Mouse (Mus musculus): ENCODE data around the gene Gm5294.

Gene Gm5294

GRCm38 (mm10) chr5:138819780-138820179, at the start of gene Gm5294:
Gene Gm5294 (plus strand): TSS chr5:138820080.
- ATAC-seq (ENCODE audit: low TSS enrichment) = no peak

- ATAC-seq (ENCODE audit: low TSS enrichment) = no peak
Observed at GRCm38 (mm10) chr5:138775096-138775495, 44.8 kb upstream of the Gm5294 start.

GRCm38 (mm10) chr5:138776346-138776745, 43.5 kb upstream of the Gm5294 start:
- peak; percentile 48; the same call in 1 of the 2 replicates for ATAC-seq (ENCODE audit: low TSS enrichment)

GRCm38 (mm10) chr5:138778731-138779463, 41.0 kb upstream of the Gm5294 start:
- 0 out of 2 replicates have a peak, but pooled peaks have one; percentile 31 for ATAC-seq (ENCODE audit: low TSS enrichment)

- no peak for ATAC-seq (ENCODE audit: low TSS enrichment)
Observed at GRCm38 (mm10) chr5:138779655-138780054, 40.2 kb upstream of the Gm5294 start.

GRCm38 (mm10) chr5:138782697-138783096, 37.2 kb upstream of the Gm5294 start:
- no peak for ATAC-seq (ENCODE audit: low TSS enrichment)

GRCm38 (mm10) chr5:138783181-138783580, 36.7 kb upstream of the Gm5294 start:
- ATAC-seq (ENCODE audit: low TSS enrichment) = no peak

- no peak for ATAC-seq (ENCODE audit: low TSS enrichment)
Observed at GRCm38 (mm10) chr5:138785986-138786515, 33.8 kb upstream of the Gm5294 start.

- ATAC-seq (ENCODE audit: low TSS enrichment) = no peak
Observed at GRCm38 (mm10) chr5:138787648-138788047, 32.2 kb upstream of the Gm5294 start.

GRCm38 (mm10) chr5:138788481-138789211, 31.2 kb upstream of the Gm5294 start:
- no peak for ATAC-seq (ENCODE audit: low TSS enrichment)

- ATAC-seq (ENCODE audit: low TSS enrichment) = no peak
Observed at GRCm38 (mm10) chr5:138790954-138791480, 28.9 kb upstream of the Gm5294 start.

- ATAC-seq (ENCODE audit: low TSS enrichment) = no peak
Observed at GRCm38 (mm10) chr5:138801588-138802116, 18.2 kb upstream of the Gm5294 start.

- ATAC-seq (ENCODE audit: low TSS enrichment) = no peak
Observed at GRCm38 (mm10) chr5:138804286-138804685, 15.6 kb upstream of the Gm5294 start.

- no peak for ATAC-seq (ENCODE audit: low TSS enrichment)
Observed at GRCm38 (mm10) chr5:138809767-138810166, 10.1 kb upstream of the Gm5294 start.

GRCm38 (mm10) chr5:138820717-138821332, 945 bp downstream of the Gm5294 start:
- no peak for ATAC-seq (ENCODE audit: low TSS enrichment)

- ATAC-seq (ENCODE audit: low TSS enrichment) = no peak
Observed at GRCm38 (mm10) chr5:138825090-138825489, 5.2 kb downstream of the Gm5294 start.

- ATAC-seq (ENCODE audit: low TSS enrichment) = no peak
Observed at GRCm38 (mm10) chr5:138833406-138833805, 13.5 kb downstream of the Gm5294 start.

- ATAC-seq (ENCODE audit: low TSS enrichment) = no peak
Observed at GRCm38 (mm10) chr5:138834910-138835309, 15.0 kb downstream of the Gm5294 start.

GRCm38 (mm10) chr5:138840981-138841380, 21.1 kb downstream of the Gm5294 start:
- ATAC-seq (ENCODE audit: low TSS enrichment) = no peak

- ATAC-seq (ENCODE audit: low TSS enrichment) = no peak
Observed at GRCm38 (mm10) chr5:138843168-138843824, 23.4 kb downstream of the Gm5294 start.

GRCm38 (mm10) chr5:138846506-138846905, 26.6 kb downstream of the Gm5294 start:
- no peak for ATAC-seq (ENCODE audit: low TSS enrichment)

All from frontal cortex, adult (tissue).